Comparison of ENCODE assay signal across 7 mouse cellular contexts in the genomic region with DNA sequence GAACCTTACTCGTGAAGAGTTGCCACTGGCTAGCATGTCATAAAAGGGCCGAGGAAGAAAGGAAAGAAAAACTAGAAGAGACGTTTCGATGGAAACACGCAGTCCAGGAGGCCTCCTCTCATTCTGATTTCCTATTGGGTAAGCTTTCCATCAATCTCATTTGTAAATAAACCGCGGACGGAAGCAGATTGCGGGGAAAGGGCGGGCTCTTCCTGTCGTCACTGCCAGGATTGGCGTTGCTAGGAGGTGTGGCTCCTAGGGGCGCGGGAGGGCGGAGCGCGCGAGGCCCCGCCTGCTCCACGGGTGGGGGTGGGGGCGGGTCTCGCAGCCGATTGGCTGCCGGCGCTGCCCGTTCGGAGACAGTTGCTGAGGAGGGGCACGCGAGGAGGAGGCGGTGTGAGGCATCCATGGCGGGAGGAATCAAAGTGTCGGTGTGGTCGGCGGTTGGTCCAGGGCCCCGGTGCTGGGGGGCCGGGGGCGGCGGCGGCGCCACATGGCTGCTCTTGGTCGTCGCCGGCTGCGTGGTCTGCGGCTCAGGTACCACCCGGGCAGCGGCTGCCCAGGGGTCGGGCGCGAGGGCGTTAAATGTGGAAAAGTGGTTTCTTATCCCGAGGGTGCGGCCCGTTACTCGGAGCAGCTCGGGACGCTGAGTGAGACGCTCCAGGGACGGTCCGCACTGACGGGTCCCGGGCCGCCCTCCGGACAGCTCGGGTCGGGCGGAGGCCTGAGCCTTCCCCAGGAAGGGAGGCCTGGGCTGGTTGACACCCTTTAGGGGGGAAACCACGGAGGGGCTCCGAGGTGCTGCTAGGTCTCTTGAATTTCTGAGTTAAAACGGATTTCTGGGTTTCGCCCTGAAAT. TPM values are rescaled to one million over a fixed set of nuclear protein-coding genes. Genes with fewer than 3 reads are reported as not detected.
DNase-seq lines count a peak whose midpoint lies in the region; ATAC-seq lines count a peak whose summit lies in the region.

No protein-coding gene starts in this region.

- intact Hi-C loops in left cerebral cortex, postnatal 25 days (cut with DNase I), result loop anchor here (5.0 kb wide), 1 partner anchor 260 kb away; no protein-coding TSS in a partner anchor

- H3K4me1 ChIP-seq in intestine, embryonic 15.5 days (replicated peaks), result peaks cover 10% of the 10 kb centered on the region
- H3K4me1 ChIP-seq in midbrain, embryonic 10.5 days, result peaks cover 20% of the 10 kb centered on the region

- H3K27ac ChIP-seq in intestine, embryonic 15.5 days, result peak overlapping the region; percentile 66
- H3K27ac ChIP-seq in midbrain, embryonic 10.5 days (replicated peaks), result peak overlapping the region; percentile 92

- under 1% methylated on average over 69 of the region's 71 CpGs for WGBS in intestine, embryonic 15.5 days
- under 1% methylated on average over 71 of the region's 71 CpGs for WGBS in midbrain, embryonic 10.5 days

- ATAC-seq in intestine, embryonic 15.5 days, result peak; percentile 96

- H3K4me2 ChIP-seq in intestine, embryonic 15.5 days (replicated peaks), result peak overlapping the region; percentile 94

- H3K36me3 ChIP-seq in intestine, embryonic 15.5 days, result no peaks in the 10 kb centered on the region
- no peaks in the 10 kb centered on the region for H3K36me3 ChIP-seq in midbrain, embryonic 10.5 days

- no peaks in the 10 kb centered on the region for H3K9me3 ChIP-seq in intestine, embryonic 15.5 days
- no peaks in the 10 kb centered on the region for H3K9me3 ChIP-seq in midbrain, embryonic 10.5 days (replicated peaks)

- H3K4me3 ChIP-seq in intestine, embryonic 15.5 days (replicated peaks), result peak overlapping the region; percentile 80
- H3K4me3 ChIP-seq in midbrain, embryonic 10.5 days, result peak overlapping the region; percentile 88

- H3K9ac ChIP-seq in intestine, embryonic 15.5 days, result peak overlapping the region; percentile 70

- DNase-seq in adrenal gland, adult 18-20 months (ENCODE audit: low spot score in 2 of 2), result peak; percentile 80
- DNase-seq in embryo, embryonic 11 days, result peak; percentile 99
- DNase-seq in gastrocnemius, postnatal 25 days, result peak; percentile 97
- peak; percentile 93 to 99 for DNase-seq in left cerebral cortex, postnatal 25 days (ENCODE audit: low spot score in 2 of 2)
- DNase-seq in midbrain, embryonic 10.5 days (ENCODE audit: low spot score), result peak; percentile 97
- DNase-seq in right cerebral cortex, postnatal 4 days, result peak; percentile 92

- H3K27me3 ChIP-seq in intestine, embryonic 15.5 days (replicated peaks), result no peaks in the 10 kb centered on the region
- H3K27me3 ChIP-seq in midbrain, embryonic 10.5 days (ENCODE audit: low read depth, poor library complexity, severe bottlenecking), result no peaks in the 10 kb centered on the region

RNA-seq across cellular contexts. Expression of a gene that starts 8.6 kb away (rescaled TPM):
- total RNA-seq in adrenal gland, adult 18-20 months (2021), result 10 to 100 TPM; 23.4 to 38.0 TPM
- 1 to 10 TPM; 2.5 to 4.7 TPM for total RNA-seq in gastrocnemius, postnatal 25 days (2021)
- polyA plus RNA-seq in intestine, embryonic 15.5 days (2015; fragmentation: Nextera tagmentation; extraction: Ambion mirVana), result 8.3 and 8.7 TPM in 2 replicates
- total RNA-seq in left cerebral cortex, postnatal 25 days (2021), result 10 to 100 TPM; 40.2 to 43.9 TPM
- polyA plus RNA-seq in midbrain, embryonic 10.5 days (2016; fragmentation: Nextera tagmentation; extraction: Ambion mirVana), result 3.9 and 4.4 TPM in 2 replicates

RNA-seq across cellular contexts. Expression of a gene that starts 10.2 kb away (rescaled TPM):
- total RNA-seq in adrenal gland, adult 18-20 months (2021), result 1 to 10 TPM; 5.0 to 5.4 TPM
- total RNA-seq in gastrocnemius, postnatal 25 days (2021), result 1 to 10 TPM; 1.7 to 2.5 TPM
- 5.7 and 6.9 TPM in 2 replicates for polyA plus RNA-seq in intestine, embryonic 15.5 days (2015; fragmentation: Nextera tagmentation; extraction: Ambion mirVana)
- 1 to 10 TPM; 3.6 to 3.9 TPM for total RNA-seq in left cerebral cortex, postnatal 25 days (2021)
- 9.0 TPM in 2 replicates for polyA plus RNA-seq in midbrain, embryonic 10.5 days (2016; fragmentation: Nextera tagmentation; extraction: Ambion mirVana)

RNA-seq across cellular contexts. Expression of a gene that starts 28.1 kb away (rescaled TPM):
- 10 to 100 TPM in 1 of 2 experiments, under 1 TPM in 1; 0.83 to 35.2 TPM for total RNA-seq in adrenal gland, adult 18-20 months (2021)
- under 1 TPM; 0.10 to 0.21 TPM for total RNA-seq in gastrocnemius, postnatal 25 days (2021)
- 33.8 and 36.7 TPM in 2 replicates for polyA plus RNA-seq in intestine, embryonic 15.5 days (2015; fragmentation: Nextera tagmentation; extraction: Ambion mirVana)
- 1 to 10 TPM in 1 of 2 experiments, under 1 TPM in 1; 0.39 to 1.1 TPM for total RNA-seq in left cerebral cortex, postnatal 25 days (2021)
- 0.41 and 0.69 TPM in 2 replicates for polyA plus RNA-seq in midbrain, embryonic 10.5 days (2016; fragmentation: Nextera tagmentation; extraction: Ambion mirVana)

RNA-seq across cellular contexts. Expression of a gene that starts 34.1 kb away (rescaled TPM):
- total RNA-seq in adrenal gland, adult 18-20 months (2021), result 100 to 1,000 TPM in 1 of 2 experiments, 10 to 100 TPM in 1; 87.7 to 105 TPM
- 10 to 100 TPM; 16.5 to 21.8 TPM for total RNA-seq in gastrocnemius, postnatal 25 days (2021)
- 37.7 and 39.9 TPM in 2 replicates for polyA plus RNA-seq in intestine, embryonic 15.5 days (2015; fragmentation: Nextera tagmentation; extraction: Ambion mirVana)
- 10 to 100 TPM in 1 of 2 experiments, 1 to 10 TPM in 1; 8.8 to 10.2 TPM for total RNA-seq in left cerebral cortex, postnatal 25 days (2021)
- polyA plus RNA-seq in midbrain, embryonic 10.5 days (2016; fragmentation: Nextera tagmentation; extraction: Ambion mirVana), result 8.2 and 8.9 TPM in 2 replicates

RNA-seq across cellular contexts. Expression of a gene that starts 47.4 kb away (rescaled TPM):
- not detected for total RNA-seq in adrenal gland, adult 18-20 months (2021)
- not detected for total RNA-seq in gastrocnemius, postnatal 25 days (2021)
- 2.3 and 4.1 TPM in 2 replicates for polyA plus RNA-seq in intestine, embryonic 15.5 days (2015; fragmentation: Nextera tagmentation; extraction: Ambion mirVana)
- total RNA-seq in left cerebral cortex, postnatal 25 days (2021), result 10 to 100 TPM; 18.3 to 18.5 TPM
- polyA plus RNA-seq in midbrain, embryonic 10.5 days (2016; fragmentation: Nextera tagmentation; extraction: Ambion mirVana), result not detected in 2 replicates

Comparison
In these comparisons a context has a peak if more than half of its experiments do, and no peak if none do; other contexts are left out.
1. Peak in every context shown above with its lines: DNase-seq, ATAC-seq, H3K4me3 ChIP-seq and H3K27ac ChIP-seq.
2. RNA of a gene that starts 8.6 kb away (total RNA-seq): 40.2 to 43.9 TPM in left cerebral cortex, postnatal 25 days and 23.4 to 38.0 TPM in adrenal gland, adult 18-20 months; 2.5 to 4.7 TPM in gastrocnemius, postnatal 25 days; every median in the first group is over 4 times any median in the second.